Mouse (Mus musculus) cortical plate, adult 2 months (tissue): ENCODE measurements around the gene Galnt17.

Experiments
- CTCF ChIP-seq: fragments of 200-500 bp; IDR thresholded peaks from 2 replicates; pipeline ENCODE4 v1.5.1; 2011; ENCODE audit warnings: mild to moderate bottlenecking, control low read depth, low read length; ENCODE audit not compliant: insufficient read depth; ENCODE audit errors: extremely low read depth
- POLR2A ChIP-seq: fragments of 200-500 bp; IDR thresholded peaks from 2 replicates; pipeline ENCODE4 v1.6.1; 2011; ENCODE audit warnings: mild to moderate bottlenecking, low read length, control low read depth; ENCODE audit not compliant: insufficient read depth; ENCODE audit errors: extremely low read depth

DNA sequence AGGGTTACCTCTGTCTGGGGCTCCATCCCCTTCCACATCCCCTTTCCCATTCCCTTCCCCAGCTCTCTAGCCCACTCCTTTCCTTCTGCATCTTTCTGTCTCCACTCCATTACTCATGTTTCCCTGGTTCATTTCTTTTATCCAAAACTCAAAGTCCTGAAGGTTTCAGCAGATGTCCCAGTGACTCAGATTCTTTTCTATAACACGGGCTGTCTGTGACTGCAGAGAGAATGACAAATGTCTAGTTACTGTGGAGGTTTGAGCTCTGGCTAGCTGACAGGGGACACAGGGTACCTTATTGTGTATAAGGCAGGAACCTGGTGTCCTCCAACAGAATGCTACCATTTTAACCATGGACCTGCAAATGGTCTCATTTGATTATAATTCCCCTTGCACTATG, 358.6 kb downstream of the Galnt17 start:
- TF ChIP-seq POLR2A (no peak), CTCF (no peak)
